Mouse (Mus musculus) myocyte (in vitro differentiated cells): Measurements from ENCODE around the gene Tmem88b.

Experiments used
- MYOD1 ChIP-seq, 3 experiments: IDR thresholded peaks; one replicate each; pipeline ENCODE4 v1.6.1; 2011; ENCODE audit warnings: control low read depth in 2 of 3, low read depth in 2 of 3, mild to moderate bottlenecking in 2 of 3, moderate library complexity in 1 of 3; ENCODE audit not compliant: insufficient read length in 2 of 3, control insufficient read depth in 1 of 3
- MYOG ChIP-seq, 3 experiments: IDR thresholded peaks; one replicate each; pipeline ENCODE4 v1.6.1; 2011; ENCODE audit warnings: control low read depth in 2 of 3, low read depth in 2 of 3, mild to moderate bottlenecking in 2 of 3; ENCODE audit not compliant: insufficient read length in 2 of 3, control insufficient read depth in 1 of 3, insufficient read depth in 1 of 3
- POLR2A ChIP-seq: IDR thresholded peaks from one replicate; pipeline ENCODE4 v1.6.1; 2011; ENCODE audit warnings: low read depth, mild to moderate bottlenecking, control low read depth, moderate library complexity; ENCODE audit not compliant: insufficient read length
- POLR2AphosphoS2 ChIP-seq: IDR thresholded peaks from one replicate; pipeline ENCODE4 v1.6.1; 2011; ENCODE audit warnings: low read depth, control low read depth; ENCODE audit not compliant: insufficient read length
- REST ChIP-seq: IDR thresholded peaks from one replicate; pipeline ENCODE4 v1.6.1; 2011; ENCODE audit warnings: mild to moderate bottlenecking, control low read depth, moderate library complexity; ENCODE audit not compliant: insufficient read depth, insufficient read length
- TCF12 ChIP-seq: IDR thresholded peaks from one replicate; pipeline ENCODE4 v1.6.1; 2011; ENCODE audit warnings: mild to moderate bottlenecking, control low read depth; ENCODE audit not compliant: poor library complexity, insufficient read depth, severe bottlenecking
- USF1 ChIP-seq: IDR thresholded peaks from one replicate; pipeline ENCODE4 v1.6.1; 2011; ENCODE audit warnings: low read depth, mild to moderate bottlenecking, control low read depth, moderate library complexity

DNA sequence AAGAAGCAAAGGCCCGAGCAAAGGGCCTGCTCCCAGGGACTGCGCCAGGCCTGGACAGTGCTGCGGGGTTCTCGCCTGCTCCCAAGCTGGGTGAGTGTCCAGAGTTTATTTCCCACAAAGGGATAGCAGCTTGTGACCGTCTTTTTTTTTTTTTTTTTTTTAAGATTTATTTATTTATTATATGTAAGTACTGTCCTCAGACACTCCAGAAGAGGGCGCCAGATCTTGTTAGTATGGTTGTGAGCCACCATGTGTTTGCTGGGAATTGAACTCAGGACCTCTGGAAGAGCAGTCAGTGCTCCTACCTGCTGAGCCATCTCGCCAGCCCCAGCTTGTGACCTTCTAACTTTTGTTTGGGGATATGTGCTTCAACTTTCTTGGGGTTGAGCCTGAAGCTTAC lies 35.4 kb upstream of the Tmem88b start:
- no peak for TF ChIP-seq POLR2AphosphoS2
- TF ChIP-seq POLR2A: no peak
- TF ChIP-seq MYOD1 (IDR thresholded peaks at IDR 0.05; ENCODE audit: control insufficient read depth in 1 of 3, insufficient read length in 2 of 3, low read depth in 2 of 3): no peak
- TF ChIP-seq REST: no peak
- TF ChIP-seq TCF12: no peak
- TF ChIP-seq MYOG (IDR thresholded peaks at IDR 0.05; ENCODE audit: control insufficient read depth in 1 of 3, insufficient read depth in 1 of 3, insufficient read length in 2 of 3, low read depth in 2 of 3): no peak
- no peak for TF ChIP-seq USF1
